In the genomic region with DNA sequence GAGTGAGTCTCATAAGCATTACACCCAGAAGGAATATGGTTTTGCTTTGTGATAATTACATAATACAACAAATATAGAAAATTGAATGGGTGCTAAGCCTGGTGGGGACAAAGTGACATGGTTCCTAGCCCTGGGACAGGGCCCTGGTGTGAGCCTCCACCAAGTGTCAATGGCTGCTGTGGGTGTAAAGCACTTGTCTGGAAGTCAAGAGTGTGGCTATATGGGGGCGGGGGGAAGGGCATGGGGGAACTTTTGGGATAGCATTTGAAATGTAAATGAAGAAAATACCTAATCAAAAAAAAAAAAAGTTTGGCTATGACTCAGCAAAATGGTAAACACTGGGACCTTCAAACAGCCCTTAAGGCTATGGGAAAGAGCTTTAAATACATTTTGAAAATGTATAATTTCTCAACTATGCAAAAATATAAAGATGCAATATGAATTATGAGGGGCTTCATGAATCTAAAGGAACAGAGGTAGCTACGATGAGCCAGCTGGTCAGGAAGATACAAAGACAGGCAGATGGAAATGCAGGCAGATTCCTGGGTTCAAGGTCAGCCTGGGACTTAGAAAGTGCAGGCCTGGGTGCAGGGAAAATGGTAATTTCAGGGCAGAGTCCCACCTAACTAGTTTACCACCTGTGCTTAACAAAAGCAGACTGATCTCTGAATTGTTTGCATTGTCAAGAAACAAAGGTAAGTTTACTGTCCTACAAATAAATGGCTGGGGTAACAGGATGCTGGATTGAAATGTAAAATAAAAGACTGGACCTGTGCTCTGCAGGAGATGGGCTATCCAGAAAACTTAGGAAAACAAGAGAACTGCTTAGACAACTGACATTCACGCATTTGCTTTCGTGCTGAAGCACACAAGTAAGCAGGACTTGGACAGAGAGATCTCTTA, we compare ENCODE assay signal across 16 mouse cellular contexts. TPM values are rescaled to one million over a fixed set of nuclear protein-coding genes. Genes with fewer than 3 reads are reported as not detected.
"Had no signal": no experiment of that assay in that cellular context is flagged by ENCODE, and none has a peak within 500 bp of the region (broad histone marks: within the 10 kb centered on the region; RNA-seq: fewer than 3 reads in every experiment).

No protein-coding gene starts in this region.

- H3K9ac ChIP-seq: limb, embryonic 12.5 days; liver, embryonic 15.5 days; midbrain, embryonic 15.5 days; neural tube, embryonic 13.5 days had no signal

- H3K9me3 ChIP-seq: limb, embryonic 12.5 days; liver, embryonic 15.5 days; megakaryocyte, embryonic 14.5 days; midbrain, embryonic 15.5 days; neural tube, embryonic 13.5 days had no signal

- H3K27ac ChIP-seq: layer of hippocampus, adult 2 months; limb, embryonic 12.5 days; liver, embryonic 15.5 days; macrophage; midbrain, embryonic 15.5 days; neural tube, embryonic 13.5 days; stomach, postnatal 0 days had no signal

- H3K4me3 ChIP-seq: layer of hippocampus, adult 2 months; limb, embryonic 12.5 days; liver, embryonic 15.5 days; megakaryocyte, embryonic 14.5 days; midbrain, embryonic 15.5 days; neural tube, embryonic 13.5 days had no signal

- H3K36me3 ChIP-seq: limb, embryonic 12.5 days; liver, embryonic 15.5 days; midbrain, embryonic 15.5 days; neural tube, embryonic 13.5 days had no signal

- H3K27me3 ChIP-seq: limb, embryonic 12.5 days; liver, embryonic 15.5 days; megakaryocyte, embryonic 14.5 days; midbrain, embryonic 15.5 days; neural tube, embryonic 13.5 days had no signal

- DNase-seq: kidney, postnatal 10 days; kidney, postnatal 4 days; liver; lung, adult 2 months; lung, postnatal 10 days; right cerebral cortex, postnatal 25 days; thymus, postnatal 4 days had no signal

- ATAC-seq: midbrain, embryonic 15.5 days had no signal

- H3K4me2 ChIP-seq: limb, embryonic 12.5 days; liver, embryonic 15.5 days; midbrain, embryonic 11.5 days; midbrain, embryonic 15.5 days; neural tube, embryonic 13.5 days had no signal

RNA-seq across cellular contexts. Expression of a gene that starts 33.9 kb away (rescaled TPM):
- polyA plus RNA-seq: macrophage had no signal
